Mouse (Mus musculus): ENCODE measurements at regions not wholly inside any gene's neighbourhood (a gene's known extent, or its start where the extent isn't known, plus 50 kb on each side); places are given as distances from the start of the nearest gene placed in this dataset.

DNA sequence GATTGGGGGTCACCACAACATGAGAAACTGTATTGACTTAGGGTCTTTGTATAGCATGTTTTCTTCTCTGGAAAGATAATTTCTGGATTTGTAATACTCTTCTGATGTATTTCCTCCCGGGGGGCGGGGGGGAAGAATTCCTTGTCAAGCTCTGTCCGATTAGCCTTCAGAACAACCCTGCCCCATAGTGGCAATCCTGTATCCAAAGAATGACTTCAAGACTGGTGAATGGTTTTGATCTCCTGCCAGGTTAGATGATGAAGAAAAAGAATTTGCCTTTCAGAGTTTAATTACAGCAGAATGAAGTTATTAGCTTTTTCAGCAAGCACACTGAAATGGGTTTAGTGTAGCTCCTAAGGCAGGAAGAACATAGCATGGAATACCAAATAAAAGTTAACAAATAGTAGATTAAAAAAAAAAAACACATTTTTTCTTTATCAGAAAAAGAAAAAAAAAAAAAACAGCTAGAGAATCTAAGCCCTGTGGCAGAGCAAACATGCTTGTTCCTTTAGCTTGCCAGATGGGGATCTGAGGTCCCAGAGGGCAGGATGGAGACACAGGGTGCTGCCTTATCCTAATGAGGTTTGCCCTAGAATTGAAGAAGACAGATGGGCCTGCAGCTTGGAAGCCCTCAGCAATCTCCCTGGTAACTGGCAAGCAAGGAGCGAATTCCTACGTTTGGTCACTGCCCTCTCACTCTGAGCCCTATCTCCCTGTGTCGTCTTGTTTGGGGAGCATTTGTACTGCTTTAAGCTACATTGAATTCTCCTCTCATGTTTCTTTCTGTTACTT is 280.9 kb upstream of the Gm9972 start:
- DNase-seq = no peak

DNA sequence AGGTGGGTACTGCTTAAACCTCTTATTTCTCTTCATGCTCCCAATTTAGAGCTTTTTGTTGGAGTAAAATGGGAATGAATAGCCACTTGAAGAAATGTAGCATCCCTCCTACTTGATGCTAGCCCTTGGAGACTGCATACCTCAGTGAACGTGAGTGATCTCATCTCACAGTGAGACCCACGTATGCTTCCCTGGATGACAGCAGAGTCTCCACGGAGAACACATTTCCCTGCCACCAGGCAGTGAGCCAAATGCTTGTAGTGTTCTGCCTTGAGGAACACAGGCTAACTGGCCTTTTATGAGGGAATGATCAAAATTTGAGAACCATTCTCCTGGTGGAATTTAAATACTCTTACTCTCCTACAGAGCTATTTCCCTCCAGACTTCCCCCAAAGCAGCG is 280.1 kb upstream of the Gm9972 start:
- no peak for DNase-seq

DNA sequence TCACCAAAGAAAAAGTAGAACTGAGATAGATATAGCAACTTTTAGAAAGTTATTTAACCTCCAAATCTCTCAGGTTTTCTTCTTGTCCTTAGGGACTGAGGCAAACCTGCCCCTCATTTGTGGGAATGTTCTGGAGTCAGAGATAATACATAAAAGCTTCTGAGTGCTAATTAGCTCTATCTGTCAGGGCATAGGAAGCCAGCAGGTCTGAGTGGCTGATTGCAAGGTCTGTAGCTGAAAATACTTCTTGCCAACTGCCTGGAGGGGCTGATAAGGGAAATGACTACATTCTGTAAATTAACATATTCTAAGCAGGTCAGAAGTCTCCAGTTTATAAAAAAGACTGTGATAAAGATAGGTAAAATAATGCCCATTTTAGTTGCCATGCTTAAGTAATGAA is 270.3 kb upstream of the Gm9972 start:
- no peak for DNase-seq

DNA sequence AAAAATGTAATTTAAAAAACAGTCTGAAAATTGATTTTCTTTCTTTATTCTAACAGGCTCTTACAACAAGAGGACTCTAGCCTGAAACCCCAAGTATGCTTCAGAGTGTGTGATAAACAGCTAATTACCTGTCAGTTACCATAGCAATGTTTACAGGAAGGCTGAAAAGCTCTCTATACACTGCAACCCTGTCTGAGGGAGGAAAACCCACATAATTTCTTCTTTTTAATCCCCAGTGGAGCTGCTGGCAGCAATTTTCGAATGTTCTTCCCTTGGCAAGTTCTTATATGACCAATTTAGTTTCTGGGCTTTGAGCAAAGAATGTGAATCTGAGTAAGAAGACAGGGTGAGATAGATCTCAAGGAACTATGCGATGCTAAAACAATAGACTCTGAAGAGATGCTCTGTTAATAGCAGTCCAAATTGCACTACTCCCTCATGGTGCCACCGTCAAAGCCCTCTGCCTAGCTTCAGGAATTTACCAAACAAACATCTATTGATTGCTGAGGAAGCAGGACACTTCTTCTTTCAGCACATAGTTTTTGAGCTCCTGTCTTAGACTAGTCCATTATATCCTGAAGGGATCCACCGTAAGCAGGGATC is 260.4 kb upstream of the Gm9972 start:
- DNase-seq = no peak

DNA sequence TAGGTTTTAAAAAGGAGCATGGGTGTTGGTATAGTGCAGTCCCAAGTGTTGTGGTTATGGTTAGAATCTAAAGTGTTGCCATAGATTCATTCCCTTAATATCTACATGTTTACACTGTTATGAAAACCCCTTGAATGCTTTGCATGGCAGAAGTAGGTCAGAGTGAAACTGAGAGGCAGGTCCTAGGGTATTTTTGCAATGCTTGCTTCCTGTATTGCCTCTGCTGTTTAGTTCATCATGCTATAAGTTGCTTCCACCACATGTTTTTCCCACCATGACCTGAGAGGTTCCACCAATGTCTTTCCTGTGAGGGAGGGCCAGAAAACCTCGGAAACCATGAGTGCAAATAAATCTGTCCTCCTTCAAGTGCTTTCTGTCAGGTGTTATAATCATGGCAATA is 224.1 kb upstream of the Gm9972 start:
- DNase-seq = no peak

DNA sequence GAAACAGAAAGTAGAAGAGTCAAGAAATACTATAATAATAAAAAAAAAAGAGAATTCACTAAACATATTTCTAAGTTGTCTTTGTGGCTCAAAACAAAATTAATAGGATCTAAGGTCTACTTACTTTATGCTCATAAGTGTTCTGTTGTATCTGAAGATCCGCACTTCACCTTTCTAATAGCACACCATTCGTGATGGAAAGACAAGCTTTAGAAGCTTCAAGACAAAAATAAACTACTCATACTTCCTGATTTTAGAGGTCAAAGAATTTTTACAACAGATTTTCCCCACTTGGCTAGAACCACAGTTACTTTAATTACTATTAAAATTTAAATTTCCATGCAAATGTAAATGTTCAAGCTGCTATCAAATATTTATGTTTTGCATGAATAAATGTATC is 219.8 kb upstream of the Gm9972 start:
- DNase-seq = no peak

DNA sequence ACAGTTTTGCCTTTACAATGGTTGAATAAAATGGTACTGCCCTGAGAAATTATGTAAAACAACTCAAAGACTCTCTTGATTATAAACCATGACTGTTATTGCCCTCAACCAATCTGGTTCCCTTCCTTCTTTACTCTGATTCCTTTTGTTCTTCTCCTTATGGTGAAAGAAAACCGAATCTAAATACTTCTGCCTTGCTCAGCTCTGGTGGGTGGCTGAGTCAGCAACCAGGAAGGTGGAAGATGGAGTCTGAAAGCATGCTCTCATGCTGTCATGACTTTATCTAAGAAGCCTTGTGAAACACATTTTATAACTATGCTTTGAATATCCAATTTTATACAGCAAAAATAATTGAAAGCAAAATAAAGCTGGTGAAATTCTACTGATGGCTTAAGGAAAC is 212.7 kb upstream of the Gm9972 start:
- DNase-seq = no peak

DNA sequence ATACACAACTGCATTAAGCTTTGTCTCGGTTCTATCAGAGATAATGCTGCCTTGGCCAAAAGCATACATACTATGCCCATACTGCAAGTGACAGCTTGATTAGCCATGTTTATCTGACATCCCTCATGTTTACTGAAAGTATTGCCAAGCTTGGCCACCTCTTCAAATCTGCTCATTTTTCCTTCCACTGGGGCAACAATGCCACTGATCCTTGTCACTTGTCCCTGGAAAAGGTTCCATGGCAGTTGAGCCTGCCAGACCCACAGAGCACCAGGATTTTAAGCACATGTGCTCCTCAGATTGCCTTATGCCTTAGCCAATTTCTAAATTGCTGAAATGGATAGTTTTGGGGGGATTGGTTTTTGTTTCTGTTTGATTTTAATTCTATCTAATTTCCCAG is 189.8 kb upstream of the Gm9972 start:
- DNase-seq = no peak

DNA sequence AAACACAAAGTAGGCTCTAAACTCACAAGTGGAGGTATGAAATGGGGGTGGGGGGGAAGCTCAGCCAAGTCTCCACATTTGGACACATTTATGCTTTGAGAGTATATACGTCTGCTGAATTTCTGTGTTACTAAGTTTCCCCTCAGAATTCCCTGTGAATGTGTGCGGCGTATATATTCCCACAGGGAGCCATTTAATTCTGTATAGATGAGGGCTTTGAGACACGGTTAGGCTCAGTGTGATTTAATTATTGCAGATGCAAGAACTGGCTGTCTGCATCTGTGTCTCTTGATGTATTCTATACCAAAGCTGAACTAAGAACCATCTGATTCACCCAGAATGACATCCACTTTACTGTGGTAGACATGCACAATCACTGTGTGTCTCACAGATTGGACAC is 181.1 kb upstream of the Gm9972 start:
- DNase-seq = no peak

DNA sequence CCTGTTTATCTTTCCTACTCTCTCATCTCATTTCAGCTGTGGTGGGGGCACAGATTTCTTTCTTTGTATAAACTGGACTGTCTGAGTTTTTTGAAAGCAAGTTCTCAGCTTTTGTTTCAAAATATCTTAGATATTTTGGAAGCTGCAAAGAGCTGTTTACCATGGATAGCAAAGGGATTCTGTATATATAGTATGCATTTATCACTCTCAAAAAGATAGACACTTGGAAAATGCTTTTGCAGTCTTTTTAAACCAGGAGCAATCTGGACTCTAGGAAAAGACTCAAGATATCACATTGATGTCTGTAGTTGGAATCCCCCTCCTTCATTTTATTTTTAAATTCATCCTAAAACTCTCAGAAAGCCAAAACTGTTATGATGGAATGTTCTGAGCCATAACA is 177.9 kb upstream of the Gm9972 start:
- DNase-seq = no peak

DNA sequence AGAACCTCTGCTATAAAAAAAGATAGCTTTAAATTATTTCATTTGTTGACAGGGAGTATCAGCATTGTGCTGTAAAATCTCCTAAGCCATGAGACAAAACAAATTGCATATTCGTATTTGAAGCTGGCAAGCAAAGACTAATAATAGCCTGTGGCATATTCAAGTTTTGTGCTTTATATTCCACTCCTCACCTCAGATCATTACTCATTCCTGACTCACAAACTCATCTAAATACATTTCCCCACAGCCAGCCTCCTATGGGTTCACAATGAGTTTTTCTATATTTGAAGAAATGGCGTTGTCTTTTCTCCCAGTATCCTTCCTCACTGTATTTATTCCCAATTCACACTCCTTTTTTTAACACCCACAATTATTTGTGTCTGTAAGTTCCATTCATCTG is 161.5 kb upstream of the Gm9972 start:
- DNase-seq = no peak

DNA sequence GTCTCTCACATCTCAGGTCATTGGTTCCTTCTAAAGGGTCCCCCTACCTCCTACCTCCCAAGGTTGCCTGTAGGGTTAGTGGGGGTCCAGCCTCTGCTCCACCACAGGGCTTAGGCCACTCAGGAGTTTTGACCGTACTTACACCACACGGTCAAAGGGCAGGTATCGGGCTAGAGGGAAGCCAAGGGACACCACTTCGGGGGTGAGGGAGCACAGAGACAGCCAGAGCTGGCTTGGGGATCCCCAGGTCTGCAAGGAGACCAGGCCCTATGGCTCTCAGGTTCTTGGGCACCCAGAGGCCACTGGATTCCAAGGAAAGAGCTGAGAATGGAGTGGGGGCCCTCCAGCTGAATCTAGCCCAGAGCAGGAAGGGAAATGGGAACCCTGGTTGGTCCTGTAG is 135.5 kb upstream of the Gm9972 start:
- no peak for DNase-seq

DNA sequence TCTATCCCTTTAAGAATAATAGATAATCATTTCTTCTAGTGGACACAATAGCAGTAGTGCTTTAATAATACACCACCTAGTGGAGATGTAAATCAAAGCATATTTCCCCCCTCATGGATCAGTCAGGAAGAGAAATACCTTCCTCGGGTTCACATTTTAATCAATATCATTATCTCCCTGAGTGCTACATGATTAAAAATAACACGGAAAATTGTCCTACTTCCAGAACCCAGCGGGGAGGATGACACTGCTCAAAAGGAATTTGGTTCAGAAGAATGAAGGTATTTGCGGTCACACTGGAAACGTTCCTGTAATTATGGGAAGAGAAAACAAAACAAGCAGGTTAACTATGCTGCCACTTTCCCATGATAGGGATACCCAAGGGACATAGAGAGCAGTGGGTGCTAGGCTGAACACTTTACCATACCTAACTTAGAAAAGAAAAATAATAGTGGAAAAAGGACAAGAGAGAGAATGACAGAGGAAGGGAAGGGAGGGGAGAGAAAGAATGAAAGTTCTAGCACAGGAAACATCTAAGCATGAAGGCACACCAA is 132.0 kb upstream of the Gm9972 start:
- DNase-seq = no peak

DNA sequence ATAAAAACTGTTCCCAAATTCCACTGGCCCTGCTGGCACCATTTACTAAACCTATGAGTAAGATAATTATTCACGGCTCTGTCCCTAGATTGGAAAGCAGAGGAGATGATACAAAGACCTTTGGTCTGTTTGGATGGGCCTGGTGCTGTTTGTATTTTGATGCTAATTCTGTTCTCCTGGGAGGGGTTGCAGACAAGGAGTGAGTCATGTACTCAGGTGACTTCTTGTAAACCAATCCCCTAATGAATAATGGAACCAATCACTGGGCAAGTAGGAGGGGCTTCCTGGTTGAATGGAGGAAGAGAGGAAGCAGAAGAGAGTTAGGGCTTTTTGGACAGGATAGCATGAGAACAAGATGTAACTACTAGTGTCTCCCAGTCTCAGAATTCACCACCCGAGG is 130.0 kb upstream of the Gm9972 start:
- DNase-seq = no peak

DNA sequence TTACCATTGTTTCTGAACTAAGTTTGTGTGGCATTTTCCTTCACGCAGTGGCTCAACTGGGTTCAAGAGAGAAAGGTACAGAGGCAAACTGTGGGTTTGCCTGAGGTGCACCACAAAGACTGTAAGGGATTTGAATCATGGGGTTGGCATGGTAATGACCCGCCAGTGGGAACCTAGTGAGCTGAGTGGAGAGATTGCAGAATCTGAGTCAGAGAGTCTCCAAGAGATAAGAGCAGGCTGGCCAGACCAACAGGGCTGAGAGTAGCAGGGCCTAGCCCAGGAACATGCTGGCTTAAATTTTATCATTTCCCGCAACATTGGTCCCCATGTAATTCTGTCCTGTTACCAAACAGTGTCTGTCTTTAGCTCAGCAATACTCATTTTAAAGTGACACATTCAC is 129.5 kb upstream of the Gm9972 start:
- DNase-seq = no peak

DNA sequence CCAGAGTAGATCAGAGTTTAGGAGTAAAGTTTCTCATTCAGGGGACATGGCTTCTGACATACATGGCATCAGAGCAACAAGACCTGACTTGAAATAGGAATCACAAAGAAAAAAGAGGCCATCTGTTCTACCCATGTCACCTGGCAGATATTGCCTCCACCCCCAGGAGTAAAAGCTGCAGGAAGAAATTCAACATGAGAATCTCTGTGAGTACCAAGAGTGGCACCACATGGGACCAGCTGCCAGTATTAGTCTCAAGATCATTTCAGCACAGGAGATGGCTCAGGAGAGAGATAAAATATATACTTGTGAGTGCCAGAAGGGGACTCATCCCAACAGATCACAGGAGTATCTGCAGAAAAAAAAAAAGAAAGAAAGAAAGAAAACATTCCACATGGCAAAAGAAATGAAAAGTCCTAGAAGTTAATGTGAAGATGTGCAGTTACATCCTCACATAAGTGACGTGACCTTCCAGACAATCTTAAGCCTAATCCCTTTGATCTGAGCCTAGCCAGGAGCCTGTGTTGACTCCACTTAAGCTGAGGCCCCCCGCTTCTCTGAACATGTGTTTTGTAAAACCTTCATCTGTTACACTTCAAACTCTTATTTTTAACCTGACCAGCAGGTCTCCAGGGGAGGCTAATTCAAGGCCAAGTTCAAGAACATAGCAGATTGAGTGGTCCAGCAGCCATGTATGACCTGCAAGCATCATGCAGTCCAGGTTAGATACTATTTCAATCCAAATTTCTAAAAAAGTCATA is 118.9 kb upstream of the Gm9972 start:
- no peak for DNase-seq

DNA sequence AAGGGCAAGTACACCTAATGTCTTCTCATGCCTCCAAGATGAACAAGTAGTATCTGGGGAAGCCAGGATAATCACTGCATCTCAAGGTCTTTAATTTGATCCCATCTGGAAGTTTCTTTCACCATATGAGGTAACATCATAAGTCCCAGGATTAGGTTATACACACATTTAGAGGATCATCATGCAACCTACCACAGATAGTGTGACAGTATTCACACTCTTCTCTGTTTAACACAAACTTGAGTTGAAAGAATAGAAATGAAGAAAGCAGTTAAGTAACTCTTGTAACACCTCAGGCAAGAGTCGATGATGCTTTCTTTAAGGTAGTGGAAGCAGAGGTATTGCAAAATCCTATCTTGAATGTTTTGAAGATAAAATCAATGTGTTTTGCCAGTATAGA is 116.3 kb upstream of the Gm9972 start:
- no peak for DNase-seq

DNA sequence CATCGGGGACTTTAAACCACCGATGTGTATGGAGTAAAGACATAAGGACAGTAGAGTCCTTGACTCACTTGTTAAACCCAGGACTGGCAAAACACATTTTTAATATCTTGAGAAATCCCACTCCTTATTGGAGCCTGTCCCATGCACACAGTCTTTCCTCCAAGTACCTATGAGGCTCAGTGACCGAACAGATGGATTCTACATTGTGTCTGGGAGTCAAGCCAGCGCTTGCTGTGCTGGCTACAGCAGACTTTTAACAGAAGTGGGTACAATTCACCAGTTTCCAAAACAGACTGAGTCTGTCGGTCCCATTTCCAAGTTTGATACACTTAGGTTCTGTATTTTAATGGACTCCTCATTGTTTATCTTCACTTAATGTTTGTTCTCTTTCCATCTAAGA is 108.4 kb upstream of the Gm9972 start:
- DNase-seq = no peak

DNA sequence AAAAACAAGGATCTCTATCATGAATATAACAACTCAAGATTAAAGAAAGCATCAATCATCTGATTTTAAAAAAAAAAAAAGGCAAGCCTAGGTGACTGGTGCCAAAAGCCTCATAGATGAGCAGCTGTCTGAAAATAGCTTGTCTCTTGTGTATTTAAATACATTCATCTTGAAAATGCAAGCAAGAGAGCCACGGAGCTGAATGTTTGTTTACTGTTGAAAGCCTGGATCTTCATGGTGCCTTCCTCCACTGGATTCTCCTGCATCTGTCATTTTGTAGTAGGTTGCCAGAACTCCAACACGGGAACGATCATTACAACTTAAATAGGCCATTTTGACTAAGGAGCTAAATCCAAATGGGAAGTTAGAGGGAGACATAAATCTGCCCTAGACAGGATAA is 106.6 kb upstream of the Gm9972 start:
- no peak for DNase-seq

DNA sequence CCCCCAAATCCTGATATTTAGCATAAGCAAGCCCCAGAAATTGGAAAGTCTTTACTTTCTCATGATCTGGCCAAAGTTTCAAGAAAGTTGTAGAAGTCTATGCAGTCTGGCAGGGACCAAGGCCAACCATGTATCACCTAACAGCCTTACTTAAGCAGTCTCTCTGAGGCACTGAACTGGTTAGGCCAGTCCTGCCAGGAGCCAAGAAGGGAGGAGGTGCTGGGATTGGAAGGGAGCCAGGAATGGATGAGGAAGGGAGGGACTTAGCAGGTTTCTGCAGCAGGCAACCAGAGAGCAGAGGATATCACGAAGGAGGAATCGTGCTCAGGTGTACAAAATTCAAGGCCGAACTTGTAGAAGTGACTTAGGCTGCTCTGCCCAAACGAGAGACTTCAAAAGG is 96.3 kb upstream of the Gm9972 start:
- DNase-seq = peak; percentile 84

DNA sequence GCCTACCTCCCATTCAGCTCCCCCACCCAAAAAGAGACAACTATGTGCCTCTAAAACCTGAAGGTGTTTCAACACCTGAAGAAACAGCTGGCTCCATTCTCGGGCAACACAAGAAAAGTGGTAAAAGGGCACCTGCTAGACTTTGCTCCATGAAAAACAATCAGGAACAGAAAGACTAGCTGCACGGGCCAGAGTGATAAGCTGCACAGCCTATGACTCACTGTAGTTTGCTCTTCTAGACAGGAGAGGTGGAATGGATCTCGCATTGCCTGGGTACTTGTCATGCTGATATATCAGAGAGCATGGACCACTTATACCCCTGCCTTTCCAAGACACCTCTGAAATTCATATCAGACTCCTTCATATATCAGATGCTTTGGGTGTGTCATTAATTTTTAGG is 94.0 kb upstream of the Gm9972 start:
- DNase-seq = no peak

DNA sequence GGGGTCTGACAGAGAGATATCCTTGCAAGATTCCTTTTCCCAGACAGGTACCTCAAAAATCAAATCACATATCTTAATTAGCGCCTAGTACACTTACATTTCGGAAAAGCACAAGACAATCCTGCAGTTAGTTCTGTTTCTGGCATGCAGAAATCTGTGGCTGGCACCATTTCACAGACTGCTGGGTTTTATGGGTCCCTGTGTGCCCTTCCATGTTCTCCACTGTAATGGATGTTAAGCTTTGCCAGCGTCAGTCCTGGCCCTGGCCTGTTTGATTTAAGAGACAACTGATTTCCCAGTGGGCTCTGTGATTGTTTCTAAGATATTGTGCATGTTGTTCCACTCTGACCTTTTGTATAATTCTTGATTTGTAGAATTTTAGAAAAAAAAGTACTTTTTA is 93.3 kb upstream of the Gm9972 start:
- DNase-seq = peak; percentile 13

DNA sequence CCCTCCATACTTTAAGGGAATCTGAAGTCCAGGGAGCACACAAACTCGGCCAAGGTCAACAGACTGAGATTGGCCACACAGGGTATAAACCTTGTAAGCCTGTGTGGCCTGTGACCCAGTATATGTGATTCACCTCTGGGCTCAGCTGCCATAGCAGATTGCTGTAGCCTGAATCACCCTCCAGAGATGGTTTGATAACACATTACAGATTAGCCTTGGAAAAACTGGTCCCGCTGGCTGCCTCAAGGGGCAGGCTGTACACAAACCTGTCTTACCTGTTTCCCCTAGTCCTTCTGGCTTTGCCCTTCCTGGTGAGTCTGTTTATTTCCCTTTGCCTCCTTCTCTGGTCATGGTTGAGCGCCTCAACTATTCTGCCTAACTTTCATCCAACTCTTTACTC is 91.0 kb upstream of the Gm9972 start:
- DNase-seq = peak; percentile 84

DNA sequence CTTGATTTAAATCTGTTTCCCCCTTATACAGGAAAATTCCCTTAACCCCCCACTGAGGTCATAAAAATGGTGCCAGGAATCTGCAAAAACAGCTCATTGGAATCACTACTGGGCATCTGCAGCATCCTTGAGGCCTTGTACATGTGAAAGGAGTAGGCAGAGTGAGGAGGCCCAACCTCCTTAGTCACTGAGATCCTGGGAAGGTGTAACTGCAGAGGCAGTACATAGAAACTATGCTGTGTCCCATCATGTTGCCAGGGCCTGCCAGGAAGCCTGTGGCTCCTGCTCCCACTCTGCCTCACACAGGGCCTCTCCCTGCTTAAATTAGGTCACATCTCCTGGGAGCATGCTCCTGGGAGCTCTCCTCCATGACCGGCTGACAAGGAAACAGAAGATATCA is 85.7 kb upstream of the Gm9972 start:
- DNase-seq = no peak
